Mouse (Mus musculus): ENCODE data around the gene Zic2. TPM values are rescaled to one million over a fixed set of nuclear protein-coding genes. Genes with fewer than 3 reads are reported as not detected.

Gene Zic2
- total RNA-seq, 2 experiments from 2014 or later: 17.7 to 21.9 TPM

DNA sequence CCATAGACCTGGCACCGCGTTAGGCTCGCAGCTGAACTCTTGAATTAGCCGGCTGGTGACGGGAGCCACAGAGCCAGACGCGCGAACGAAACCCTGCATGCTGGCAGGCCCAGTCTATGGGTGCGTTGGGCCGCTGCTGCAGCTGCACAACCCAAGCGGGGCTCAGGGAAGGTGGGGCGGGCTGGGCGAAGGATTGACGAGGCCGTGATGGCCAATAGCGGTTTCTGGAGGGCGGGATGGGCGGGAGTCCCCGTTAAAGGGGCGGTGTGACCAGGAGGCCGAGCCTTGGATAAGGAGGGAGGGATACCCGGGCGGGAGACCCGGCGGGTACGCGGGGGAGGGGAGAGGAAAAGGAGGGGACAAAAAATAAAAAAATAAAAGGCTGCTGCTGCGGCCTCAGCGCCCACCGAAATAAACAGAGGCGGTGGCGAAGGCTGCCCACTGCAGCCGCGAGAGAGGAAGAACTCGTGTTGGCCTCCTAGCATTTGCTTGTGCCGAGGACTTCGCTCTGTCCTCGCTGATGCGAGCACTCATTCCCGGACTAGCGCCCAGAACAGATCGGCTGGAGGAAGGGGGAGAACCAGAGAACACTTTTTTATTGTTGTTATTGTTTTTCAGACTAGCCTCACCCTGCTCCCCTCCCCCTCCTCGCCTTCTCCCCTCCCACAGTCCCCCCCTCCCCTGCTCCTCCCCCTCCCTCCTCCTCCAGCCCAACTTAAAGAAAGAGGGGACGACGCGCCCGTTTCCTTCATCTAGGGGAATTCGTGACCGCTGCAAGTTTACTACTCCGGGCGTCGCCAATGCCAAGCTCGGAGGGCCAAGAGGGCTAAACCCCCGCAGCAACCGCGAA is 969 bp upstream of the Zic2 start:
- Histone ChIP-seq H3K27ac (peak overlapping the region; percentile 86), H3K4me3 (peak overlapping the region; percentile 60)
- DNase-seq (ENCODE audit: low spot score in 2 of 2): peak in 1 of 2 experiments; percentile 36
- no peak for TF ChIP-seq CTCF (conservative IDR thresholded peaks at IDR 0.05)

- no peak for DNase-seq (ENCODE audit: low spot score in 2 of 2)
These were observed 364 bp downstream of the Zic2 start for GRCm38 (mm10) chr14:122475557-122476040.

DNA sequence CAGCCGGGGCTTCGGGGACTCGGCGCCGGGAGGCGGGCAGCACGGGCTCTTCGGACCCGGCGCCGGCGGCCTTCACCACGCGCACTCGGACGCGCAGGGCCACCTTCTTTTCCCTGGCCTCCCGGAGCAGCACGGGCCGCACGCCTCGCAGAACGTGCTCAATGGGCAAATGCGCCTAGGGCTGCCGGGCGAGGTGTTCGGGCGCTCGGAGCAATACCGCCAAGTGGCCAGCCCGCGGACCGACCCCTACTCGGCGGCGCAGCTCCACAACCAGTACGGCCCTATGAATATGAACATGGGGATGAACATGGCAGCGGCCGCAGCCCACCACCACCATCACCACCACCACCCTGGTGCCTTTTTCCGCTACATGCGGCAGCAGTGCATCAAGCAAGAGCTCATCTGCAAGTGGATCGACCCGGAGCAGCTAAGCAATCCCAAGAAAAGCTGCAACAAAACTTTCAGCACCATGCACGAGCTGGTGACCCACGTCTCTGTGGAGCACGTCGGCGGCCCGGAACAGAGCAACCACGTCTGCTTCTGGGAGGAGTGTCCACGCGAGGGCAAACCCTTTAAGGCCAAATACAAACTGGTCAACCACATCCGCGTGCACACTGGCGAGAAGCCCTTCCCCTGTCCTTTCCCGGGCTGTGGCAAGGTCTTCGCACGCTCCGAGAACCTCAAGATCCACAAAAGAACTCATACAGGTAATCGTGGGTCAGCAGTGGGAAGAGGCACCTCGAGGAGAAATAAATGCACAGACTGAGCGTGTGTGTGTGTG is 996 bp downstream of the Zic2 start:
- Histone ChIP-seq H3K27ac (peak overlapping the region; percentile 86), H3K4me3 (peak overlapping the region; percentile 57)
- no peak for DNase-seq (ENCODE audit: low spot score in 2 of 2)
- no peak for TF ChIP-seq CTCF (conservative IDR thresholded peaks at IDR 0.05)

More at GRCm38 (mm10) chr14:122475557-122476040, 364 bp downstream of the Zic2 start:
- peak overlapping the region; percentile 57 for H3K4me3 ChIP-seq
- no peak for TF ChIP-seq CTCF (conservative IDR thresholded peaks at IDR 0.05)
- H3K27ac ChIP-seq: peak overlapping the region; percentile 86

DNA sequence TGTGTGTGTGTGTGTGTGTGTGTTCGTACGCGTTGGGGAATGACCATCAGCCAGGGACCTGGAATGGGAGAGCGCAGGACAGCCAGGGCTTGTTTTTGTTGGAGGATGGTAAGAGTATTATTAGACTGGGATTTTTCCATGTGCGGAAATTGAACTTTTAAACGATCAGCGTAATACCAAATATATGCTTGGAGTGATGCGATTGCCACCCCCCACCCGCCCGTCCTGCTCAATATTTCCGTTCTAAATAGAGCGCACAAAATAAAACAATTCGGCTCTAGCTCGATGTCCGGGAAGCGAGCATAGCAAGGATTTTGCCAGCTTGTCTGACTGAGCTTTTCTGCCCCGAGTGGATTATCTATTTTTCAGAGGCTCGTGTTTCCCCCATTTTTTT is 1.6 kb downstream of the Zic2 start:
- H3K27ac ChIP-seq: peak overlapping the region; percentile 77
- H3K4me3 ChIP-seq: peak overlapping the region; percentile 57
- no peak for DNase-seq (ENCODE audit: low spot score in 2 of 2)
- TF ChIP-seq CTCF (conservative IDR thresholded peaks at IDR 0.05): no peak

- no peak for TF ChIP-seq CTCF (conservative IDR thresholded peaks at IDR 0.05)
- no peak for DNase-seq (ENCODE audit: low spot score in 2 of 2)
- Histone ChIP-seq H3K4me3 (peak overlapping the region; percentile 57), H3K27ac (peak overlapping the region; percentile 77)
These were observed 2.0 kb downstream of the Zic2 start for GRCm38 (mm10) chr14:122477261-122477671.

- H3K27ac ChIP-seq: peak overlapping the region; percentile 77
- H3K4me3 ChIP-seq: peak overlapping the region; percentile 57
- no peak for TF ChIP-seq CTCF (conservative IDR thresholded peaks at IDR 0.05)
- DNase-seq (ENCODE audit: low spot score in 2 of 2): no peak
These were observed 2.8 kb downstream of the Zic2 start for GRCm38 (mm10) chr14:122477971-122478573.

- H3K4me3 ChIP-seq: peak overlapping the region; percentile 57
- TF ChIP-seq CTCF (conservative IDR thresholded peaks at IDR 0.05): no peak
- H3K27ac ChIP-seq: peak overlapping the region; percentile 77
- DNase-seq (ENCODE audit: low spot score in 2 of 2): no peak
These were observed 3.4 kb downstream of the Zic2 start for GRCm38 (mm10) chr14:122478574-122479011.

DNA sequence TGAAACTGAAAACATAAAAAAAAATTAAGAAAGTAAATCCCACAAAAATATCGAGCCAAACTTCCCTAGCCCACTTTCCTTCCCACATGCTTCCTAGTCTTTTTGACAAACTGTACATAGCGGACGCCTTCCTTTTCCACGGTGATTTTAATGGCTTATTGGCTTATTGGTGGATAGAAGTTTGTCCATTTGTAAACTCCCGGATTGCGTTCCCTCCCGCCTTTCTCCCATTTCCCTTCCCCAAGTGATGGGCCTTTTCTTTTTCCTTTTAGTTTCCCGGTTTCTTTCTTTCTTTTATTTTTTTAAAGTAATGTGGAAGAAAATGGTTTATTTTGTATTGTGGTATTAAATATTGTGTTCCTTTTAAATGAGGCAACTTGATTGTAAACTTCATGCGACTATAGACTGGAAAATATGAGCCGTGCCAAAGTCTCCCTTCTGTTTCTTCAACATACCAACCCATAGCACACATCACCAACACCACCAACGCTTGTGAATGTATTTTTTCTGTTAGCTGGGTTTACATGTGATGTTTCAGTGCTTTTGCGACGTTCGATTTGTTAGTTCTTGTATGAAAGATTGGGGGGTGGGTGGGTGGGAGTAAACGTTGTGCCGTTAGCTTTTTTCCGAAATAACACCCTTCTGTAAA is 4.3 kb downstream of the Zic2 start:
- Histone ChIP-seq H3K4me3 (peak overlapping the region; percentile 57), H3K27ac (peak overlapping the region; percentile 70)
- no peak for DNase-seq (ENCODE audit: low spot score in 2 of 2)
- TF ChIP-seq CTCF (conservative IDR thresholded peaks at IDR 0.05): no peak

DNA sequence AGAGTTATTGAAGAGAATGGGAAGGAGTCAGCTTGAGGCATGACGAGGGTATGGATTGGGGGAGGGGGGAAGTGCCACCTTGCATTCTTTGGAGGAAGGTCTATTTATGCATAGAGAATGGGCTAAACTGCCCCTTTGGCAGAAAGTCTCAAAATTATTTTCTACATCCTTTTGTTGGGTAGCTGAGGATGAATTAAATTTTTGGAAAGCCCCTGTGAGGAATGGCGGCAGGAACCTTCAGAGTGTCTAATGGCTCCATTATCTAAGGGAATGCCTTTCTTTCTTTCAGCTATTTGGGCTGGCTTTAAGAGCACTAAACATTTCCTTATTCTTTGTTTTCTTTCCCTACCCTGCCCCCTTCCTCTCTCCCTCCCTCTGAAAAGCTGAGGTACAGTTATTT is 5.1 kb downstream of the Zic2 start:
- peak overlapping the region; percentile 57 for H3K4me3 ChIP-seq
- no peak for DNase-seq (ENCODE audit: low spot score in 2 of 2)
- no peak for TF ChIP-seq CTCF (conservative IDR thresholded peaks at IDR 0.05)
- H3K27ac ChIP-seq: peak overlapping the region; percentile 70

DNA sequence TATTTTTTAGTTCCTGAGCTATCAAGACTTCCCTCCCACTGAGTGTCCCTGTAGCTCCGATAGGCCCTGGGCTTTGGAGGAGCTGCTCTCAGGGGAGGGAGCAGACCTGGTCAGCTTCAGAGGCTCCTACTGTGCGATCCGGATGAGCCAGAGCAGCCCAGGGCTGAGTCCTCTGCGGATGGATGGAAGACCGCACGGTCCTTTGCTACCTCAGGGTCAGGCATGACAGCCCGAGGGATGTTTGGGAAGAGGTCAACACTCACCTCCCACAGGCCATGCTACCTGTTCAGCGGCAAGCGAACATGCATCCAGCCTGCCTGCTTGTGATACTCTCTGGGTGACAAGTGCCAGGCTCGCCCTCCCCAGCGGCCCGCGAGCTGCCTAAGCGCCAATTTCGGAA is 5.9 kb downstream of the Zic2 start:
- no peak for TF ChIP-seq CTCF (conservative IDR thresholded peaks at IDR 0.05)
- H3K4me3 ChIP-seq: peak overlapping the region; percentile 57
- no peak for DNase-seq (ENCODE audit: low spot score in 2 of 2)
- peak overlapping the region; percentile 70 for H3K27ac ChIP-seq

DNA sequence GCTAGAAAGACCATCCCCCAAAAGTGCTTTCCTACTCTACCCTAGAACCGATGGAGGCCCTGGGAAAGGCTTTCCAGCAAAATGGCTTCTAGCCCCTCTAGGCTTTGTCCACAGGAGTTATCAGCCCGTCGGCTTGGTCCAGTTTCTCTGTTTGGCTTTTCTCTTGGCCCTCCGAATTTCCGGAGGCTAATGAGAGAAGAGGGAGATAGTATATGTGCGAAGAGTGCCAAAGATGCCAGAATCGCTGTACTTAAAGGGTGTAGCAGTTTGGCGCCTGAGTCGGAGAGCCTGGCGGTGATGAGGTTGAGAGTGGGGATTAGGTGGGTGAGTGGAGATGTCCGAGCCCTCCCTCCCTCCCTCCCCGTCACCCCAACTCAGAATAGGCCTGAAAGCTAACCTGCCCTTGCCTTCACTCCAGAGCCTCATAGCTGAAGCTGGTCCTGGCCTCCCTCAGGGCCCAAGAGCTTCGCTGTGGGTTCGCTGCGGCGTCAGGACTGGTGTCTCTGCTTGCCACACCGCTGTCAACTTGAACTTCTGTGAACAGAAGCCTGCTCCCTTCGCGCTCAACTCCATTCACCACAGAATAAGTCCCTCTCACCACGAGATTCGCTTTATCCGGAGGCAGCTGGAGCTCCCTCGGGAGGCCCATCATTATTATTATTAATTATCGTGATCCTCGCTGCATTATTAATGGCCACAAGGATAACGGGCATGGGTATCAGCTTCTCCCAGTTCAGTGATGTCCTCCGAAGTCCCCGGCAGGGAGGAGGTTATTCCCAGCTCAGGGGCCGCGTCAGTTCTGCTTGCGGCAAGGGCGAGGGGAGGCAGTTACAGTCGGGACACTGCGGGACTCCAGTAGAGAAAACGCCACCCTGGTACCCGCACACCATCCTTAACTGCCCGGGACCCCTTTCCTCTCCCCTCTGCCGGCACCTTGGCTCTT is 7.1 kb downstream of the Zic2 start:
- H3K27ac ChIP-seq: peak overlapping the region; percentile 70
- H3K4me3 ChIP-seq: peak overlapping the region; percentile 57
- no peak for TF ChIP-seq CTCF (conservative IDR thresholded peaks at IDR 0.05)
- no peak for DNase-seq (ENCODE audit: low spot score in 2 of 2)
